Mouse (Mus musculus) thymus, postnatal 4 days (tissue): ENCODE results near the gene Lats2.
"Not testable (repeated sequence)": the region's sequence is repeated elsewhere in the genome, so short reads cannot be mapped to it uniquely, and the experiment has no call there.

ENCODE experiments used
- DNase-seq: peaks from one replicate; pipeline ENCODE4 v3.0.0; 2021

Gene Lats2

DNA sequence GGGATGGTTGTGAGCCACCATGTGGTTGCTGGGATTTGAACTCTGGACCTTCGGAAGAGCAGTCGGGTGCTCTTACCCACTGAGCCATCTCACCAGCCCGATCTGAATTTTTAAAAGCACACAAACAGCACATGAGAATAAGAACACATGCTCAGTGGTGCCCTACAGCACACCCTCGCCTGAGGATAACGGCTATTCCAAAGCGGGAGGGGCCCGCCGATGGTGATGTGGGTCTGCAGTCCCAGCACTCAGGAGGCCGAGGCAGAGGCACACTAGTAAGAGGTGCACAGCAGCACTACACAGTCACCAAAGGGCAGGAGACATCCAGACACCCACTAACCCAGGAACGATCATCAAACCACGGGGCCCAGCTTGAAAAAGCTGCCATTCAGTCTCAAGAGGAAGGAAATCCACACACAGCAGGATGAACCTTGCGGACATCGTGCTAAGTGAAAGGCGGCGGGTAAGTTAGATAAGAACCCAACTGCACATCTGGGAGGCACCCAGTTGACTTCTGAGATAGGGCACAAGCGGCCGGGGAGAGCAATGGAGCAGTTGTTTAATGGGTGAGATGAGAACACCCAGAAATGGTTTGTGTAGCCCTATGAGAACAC is 65.6 kb downstream of the Lats2 start:
- DNase-seq: no peak

GRCm38 (mm10) chr14:57691316-57691715 is 66.9 kb downstream of the Lats2 start:
- no peak for DNase-seq

DNA sequence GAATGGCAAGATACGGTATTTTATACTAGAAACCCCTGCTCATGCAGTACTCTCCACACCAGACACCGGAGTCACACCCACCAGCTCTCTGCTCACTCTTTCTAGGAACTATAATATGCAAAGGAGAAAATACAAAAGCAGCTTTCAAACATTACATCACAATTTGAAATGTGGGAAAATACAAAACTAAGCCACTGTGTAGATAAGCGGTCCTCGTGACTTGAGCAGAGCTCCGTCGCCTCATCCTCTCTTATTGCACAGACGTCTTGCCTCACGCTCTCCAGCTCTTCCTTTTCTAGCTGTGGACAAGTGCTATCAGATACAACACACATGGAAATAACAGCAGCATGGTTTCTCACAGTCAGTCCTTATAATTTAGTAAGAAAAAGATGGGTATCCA is 67.5 kb downstream of the Lats2 start:
- DNase-seq: no peak

GRCm38 (mm10) chr14:57688066-57688465 is 70.1 kb downstream of the Lats2 start:
- DNase-seq: not testable (repeated sequence)

- DNase-seq: no peak
Observed at GRCm38 (mm10) chr14:57687441-57687840, 70.7 kb downstream of the Lats2 start.

- no peak for DNase-seq
Observed at GRCm38 (mm10) chr14:57686647-57687046, 71.5 kb downstream of the Lats2 start.

GRCm38 (mm10) chr14:57684579-57684978 is 73.6 kb downstream of the Lats2 start:
- peak; percentile 86 for DNase-seq

DNA sequence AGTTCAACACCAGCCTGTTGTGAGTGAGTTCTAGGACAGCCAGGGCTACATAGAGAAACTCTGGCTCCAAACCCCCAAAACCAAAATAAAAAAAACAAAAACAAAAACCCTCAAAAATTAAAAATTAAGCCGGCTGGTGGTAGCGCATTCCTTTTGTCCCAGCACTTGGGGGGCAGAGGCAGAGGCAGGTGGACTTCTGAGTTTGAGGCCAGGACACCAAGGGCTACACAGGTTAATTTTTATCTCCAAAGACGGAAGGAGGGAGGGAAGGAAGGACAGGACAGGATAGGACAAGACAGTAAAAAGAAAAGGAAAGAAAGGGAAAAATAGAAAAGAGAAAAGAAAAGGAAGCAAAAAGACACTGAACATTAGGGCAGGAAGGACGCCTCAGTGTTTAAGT is 75.4 kb downstream of the Lats2 start:
- no peak for DNase-seq

GRCm38 (mm10) chr14:57679958-57680535 is 78.1 kb downstream of the Lats2 start:
- DNase-seq: peak; percentile 90

DNA sequence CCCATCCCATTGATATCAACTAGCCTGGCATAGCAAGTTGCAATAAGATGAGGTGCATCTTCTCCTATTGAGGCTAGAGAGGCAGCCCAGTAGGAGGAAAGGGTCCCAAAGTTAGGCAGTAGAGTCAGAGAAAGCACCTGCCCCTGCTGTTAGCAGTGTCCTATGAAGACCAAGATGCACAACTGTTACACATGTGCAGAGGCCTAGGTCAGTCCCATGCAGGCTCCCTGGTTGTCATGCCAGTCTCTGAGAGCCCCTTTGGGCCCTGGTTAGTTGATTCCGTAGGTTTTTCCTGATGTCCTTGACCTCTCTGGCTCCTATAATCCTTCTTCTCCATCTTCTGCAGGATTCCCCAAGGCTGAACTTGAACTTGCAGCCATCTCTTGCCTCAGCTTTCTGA is 78.7 kb downstream of the Lats2 start:
- DNase-seq: no peak

DNA sequence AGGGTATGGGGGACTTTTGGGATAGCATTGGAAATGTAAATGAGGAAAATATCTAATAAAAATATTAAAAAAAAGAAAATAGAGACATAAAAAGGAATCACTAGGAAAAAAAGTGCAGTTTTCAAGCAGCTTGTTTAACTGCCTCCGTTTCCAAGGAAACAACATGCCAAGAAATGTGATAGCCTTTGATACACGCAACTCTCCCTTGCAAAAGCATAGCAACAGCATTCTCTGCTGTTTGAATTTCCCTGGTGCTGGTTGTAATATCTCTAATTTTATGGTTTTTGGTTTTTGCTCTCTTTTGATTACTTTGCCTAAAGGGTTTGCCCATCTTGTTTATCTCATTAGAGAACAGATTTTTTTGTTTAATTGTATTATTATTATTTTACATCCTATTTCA is 82.7 kb downstream of the Lats2 start:
- DNase-seq: no peak

DNA sequence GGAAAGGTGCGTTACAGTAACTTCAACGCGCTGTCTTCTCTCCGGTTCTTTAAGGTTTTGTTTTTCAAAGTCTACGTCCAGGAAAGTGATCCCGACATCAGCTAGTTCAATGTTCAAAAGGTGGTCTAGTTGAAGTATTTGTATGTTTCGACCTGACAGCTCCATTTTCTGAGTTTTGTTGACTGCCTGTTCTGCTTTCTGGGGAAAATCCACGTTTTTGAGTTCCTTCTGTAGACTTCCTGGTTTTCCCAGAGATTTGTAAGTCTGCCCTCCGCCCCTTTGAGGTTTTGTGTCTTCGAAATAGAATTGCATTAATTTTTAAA is 92.6 kb downstream of the Lats2 start:
- DNase-seq: no peak

DNA sequence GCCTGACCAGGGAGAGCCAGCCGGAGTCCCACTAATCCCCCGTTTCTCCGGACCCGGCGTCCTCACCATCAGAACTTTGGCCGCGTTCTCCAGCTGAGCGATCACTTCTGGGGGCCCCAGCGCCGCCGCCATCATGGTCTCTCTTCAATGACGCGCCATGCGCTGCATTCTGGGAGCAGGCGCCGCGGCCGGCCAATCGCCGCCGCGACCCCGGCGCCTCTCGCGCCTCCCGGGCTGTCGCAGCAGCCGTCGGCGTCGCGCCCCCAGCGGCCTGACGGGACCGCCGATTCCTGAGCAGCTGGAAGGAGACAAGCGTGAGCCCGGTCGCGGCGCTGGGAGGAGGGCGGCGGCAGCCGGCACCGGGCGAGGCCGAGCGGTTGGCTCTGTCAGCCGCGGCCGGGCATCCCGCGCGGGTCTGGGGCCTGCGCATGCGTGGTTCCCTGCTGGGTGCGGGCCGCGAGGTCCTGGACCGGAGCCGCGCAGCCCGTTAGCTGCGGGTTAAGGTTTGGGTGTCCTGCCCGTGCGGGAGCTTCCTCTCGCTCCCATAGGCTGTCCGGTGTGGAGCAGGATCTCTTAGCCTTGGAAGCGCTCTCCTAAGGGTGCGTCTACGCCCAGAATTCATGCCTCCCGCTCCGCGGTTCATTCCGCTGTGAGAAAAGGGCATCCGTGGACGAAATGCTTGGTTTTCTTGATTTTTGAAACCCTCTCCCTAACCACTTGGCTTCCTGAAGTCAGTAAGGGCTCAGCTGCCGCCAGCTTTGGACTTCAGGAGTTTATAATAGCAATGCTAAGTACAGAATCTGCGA is 93.2 kb downstream of the Lats2 start, which contains the start of gene Xpo4:
TSS of gene Xpo4 (minus strand) at position 609 of the 806 bp plus-strand sequence.
- peak; percentile 90 for DNase-seq

DNA sequence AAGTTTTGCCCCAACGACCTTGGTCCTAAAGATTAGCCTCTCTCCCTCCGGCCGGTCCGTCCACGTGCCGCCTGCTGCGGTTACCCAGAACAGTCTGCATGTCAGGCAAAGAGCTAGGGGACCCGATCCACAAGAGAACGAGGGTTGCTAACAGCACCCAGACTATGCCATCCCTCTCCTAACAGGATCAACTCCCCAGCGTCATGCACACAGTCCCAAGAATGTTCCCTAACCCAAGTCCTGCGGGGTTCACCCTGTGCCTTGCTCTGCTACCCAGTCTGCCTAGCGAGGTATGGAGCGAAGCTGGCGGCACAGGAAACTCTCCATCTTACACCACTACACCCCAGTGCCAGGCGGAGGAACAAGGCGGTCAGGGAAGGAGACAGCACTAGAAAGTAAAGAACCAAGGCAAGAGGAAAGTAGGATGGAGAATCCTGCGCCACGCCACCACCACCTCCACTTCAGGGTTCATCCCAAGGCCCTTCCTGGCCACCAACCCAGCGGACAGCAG is 93.8 kb downstream of the Lats2 start:
- DNase-seq: no peak

GRCm38 (mm10) chr14:57663630-57664029 is 94.6 kb downstream of the Lats2 start:
- no peak for DNase-seq

DNA sequence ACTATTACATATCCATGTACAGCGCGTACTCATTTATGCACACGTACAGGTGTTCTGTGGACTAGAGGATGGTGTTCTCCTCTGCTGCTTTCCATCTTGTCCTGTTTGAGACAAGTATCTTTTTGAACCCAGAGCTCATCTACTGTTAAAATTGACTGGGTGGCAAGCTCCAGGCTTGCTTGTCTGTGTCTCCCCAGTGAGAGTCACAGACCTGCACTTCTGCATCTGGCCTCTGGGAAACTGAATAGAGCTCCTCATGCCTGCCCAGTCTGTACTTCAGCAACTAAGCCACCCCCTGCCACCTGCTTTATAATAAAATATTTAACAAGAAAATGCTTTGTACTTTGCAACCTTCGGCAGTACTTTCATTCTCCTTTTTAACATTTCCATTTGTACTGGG is 99.9 kb downstream of the Lats2 start:
- DNase-seq: peak; percentile 22

- no peak for DNase-seq
Observed at GRCm38 (mm10) chr14:57657500-57657899, 100.7 kb downstream of the Lats2 start.

DNA sequence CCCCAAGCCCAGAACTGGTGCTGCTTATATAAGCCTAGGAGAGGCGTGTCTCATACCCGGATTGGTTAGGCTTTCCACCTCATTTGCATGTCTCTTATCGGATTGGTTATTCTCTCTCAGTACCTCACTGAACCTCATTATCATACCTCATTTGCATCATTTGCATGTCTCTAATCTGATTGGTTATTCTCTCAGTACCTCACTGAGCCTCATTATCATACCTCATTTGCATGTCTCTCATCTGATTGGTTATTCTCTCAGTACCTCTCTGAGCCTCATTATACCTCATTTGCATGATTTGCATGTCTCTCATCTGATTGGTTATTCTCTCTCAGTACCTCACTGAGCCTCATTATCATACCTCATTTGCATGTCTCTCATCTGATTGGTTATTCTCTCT is 101.7 kb downstream of the Lats2 start:
- not testable (repeated sequence) for DNase-seq

GRCm38 (mm10) chr14:57649501-57649900 is 108.7 kb downstream of the Lats2 start:
- DNase-seq: no peak

DNA sequence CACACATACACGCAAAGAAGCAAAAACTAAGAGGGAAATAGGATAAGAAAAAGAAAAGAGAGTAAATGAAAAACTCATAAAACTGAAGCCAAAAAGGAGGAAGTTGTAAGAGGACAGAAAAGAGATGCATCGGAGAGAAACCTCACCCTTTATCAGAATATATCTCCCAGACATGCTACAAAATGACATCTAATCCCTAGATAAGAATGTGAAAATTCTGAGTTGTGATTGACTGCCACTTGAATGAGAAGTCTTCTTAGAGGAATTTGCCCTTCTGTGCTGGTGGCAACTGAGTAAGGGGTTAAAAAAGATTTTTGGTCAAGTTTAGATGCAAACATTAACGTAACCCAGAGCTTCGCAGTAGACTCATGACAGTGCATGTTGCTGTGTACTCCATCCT is 112.0 kb downstream of the Lats2 start:
- no peak for DNase-seq
